Mouse (Mus musculus) spleen, postnatal 14 days (tissue): ENCODE measurements around the gene Shisa7.
A peak's percentile ranks its signal among the peaks of the same experiment; 100 is the strongest.
"Not testable (repeated sequence)": the region's sequence is repeated elsewhere in the genome, so short reads cannot be mapped to it uniquely, and the experiment has no call there.

ENCODE experiments used
- DNase-seq, 2 experiments: peaks; one replicate each; pipeline ENCODE4 v3.0.0; 2021 to 2022; ENCODE audit warnings: low spot score in 2 of 2

Shisa7 gene

GRCm38 (mm10) chr7:4795767-4796433 is 48.6 kb downstream of the Shisa7 start:
- no peak for DNase-seq

GRCm38 (mm10) chr7:4794631-4795168 is 49.8 kb downstream of the Shisa7 start:
- DNase-seq = no peak

- no peak for DNase-seq
These were observed 50.8 kb downstream of the Shisa7 start for GRCm38 (mm10) chr7:4793674-4794073.

GRCm38 (mm10) chr7:4793248-4793647 is 51.2 kb downstream of the Shisa7 start:
- not testable (repeated sequence) for DNase-seq

GRCm38 (mm10) chr7:4792278-4793212 is 52.0 kb downstream of the Shisa7 start, which contains the start of gene Rpl28:
TSS of gene Rpl28 (plus strand) at chr7:4792874.
- peak; percentile 86 to 92 for DNase-seq

GRCm38 (mm10) chr7:4789436-4789935 is 55.0 kb downstream of the Shisa7 start, which contains the start of gene Tmem238:
TSS of gene Tmem238 (minus strand) at chr7:4789656.
- peak; percentile 32 to 33 for DNase-seq

- DNase-seq = peak; percentile 32 to 42
These were observed 55.7 kb downstream of the Shisa7 start for GRCm38 (mm10) chr7:4788499-4789435.

GRCm38 (mm10) chr7:4783667-4784268 is 60.7 kb downstream of the Shisa7 start:
- DNase-seq = no peak

GRCm38 (mm10) chr7:4782759-4783158 is 61.7 kb downstream of the Shisa7 start, which contains the start of the genes Il11 and Tmem190:
TSS of gene Il11 (minus strand) at chr7:4782859.
TSS of gene Tmem190 (plus strand) at chr7:4782937.
- DNase-seq = no peak

GRCm38 (mm10) chr7:4782130-4782529 is 62.4 kb downstream of the Shisa7 start:
- DNase-seq = no peak

GRCm38 (mm10) chr7:4779921-4780320 is 64.6 kb downstream of the Shisa7 start:
- DNase-seq = no peak

- no peak for DNase-seq
These were observed 66.5 kb downstream of the Shisa7 start for GRCm38 (mm10) chr7:4777851-4778637.

GRCm38 (mm10) chr7:4776861-4777830 is 67.3 kb downstream of the Shisa7 start:
- DNase-seq = no peak

- no peak for DNase-seq
These were observed 68.4 kb downstream of the Shisa7 start for GRCm38 (mm10) chr7:4776131-4776530.
